Mouse (Mus musculus) spleen, adult 12 weeks (tissue): ENCODE results near the gene Iqcj.
"Not testable (repeated sequence)": the region's sequence is repeated elsewhere in the genome, so short reads cannot be mapped to it uniquely, and the experiment has no call there.

ENCODE experiments used
- DNase-seq: peaks from one replicate; pipeline ENCODE4 v3.0.0; 2022; ENCODE audit warnings: low spot score

Iqcj gene

GRCm38 (mm10) chr3:68071395-68072386 lies 179.7 kb downstream of the Iqcj start:
- DNase-seq, result no peak

GRCm38 (mm10) chr3:68077406-68077805 lies 185.4 kb downstream of the Iqcj start:
- DNase-seq, result no peak

GRCm38 (mm10) chr3:68085024-68085423 lies 193.0 kb downstream of the Iqcj start:
- DNase-seq, result no peak

- no peak for DNase-seq
Measured at GRCm38 (mm10) chr3:68092108-68092507, 200.1 kb downstream of the Iqcj start.

GRCm38 (mm10) chr3:68096724-68097431 lies 204.9 kb downstream of the Iqcj start:
- no peak for DNase-seq

GRCm38 (mm10) chr3:68099561-68099960 lies 207.5 kb downstream of the Iqcj start:
- not testable (repeated sequence) for DNase-seq

GRCm38 (mm10) chr3:68101343-68101742 lies 209.3 kb downstream of the Iqcj start:
- DNase-seq, result no peak

GRCm38 (mm10) chr3:68105081-68105685 lies 213.2 kb downstream of the Iqcj start:
- no peak for DNase-seq
